Mouse (Mus musculus) midbrain, embryonic 10.5 days (tissue): ENCODE data around the gene Map3k5. TPM values are rescaled to one million over a fixed set of nuclear protein-coding genes. Genes with fewer than 3 reads are reported as not detected.

Experiments used
- DNase-seq: peaks from one replicate; pipeline ENCODE4 v3.0.0-alpha.2; 2017; ENCODE audit warnings: low spot score
- H3K27ac ChIP-seq: fragments of 300-500 bp; sonication (generic); replicated peaks from 2 replicates; pipeline ENCODE4 v1.5.1; 2016; ENCODE audit warnings: mild to moderate bottlenecking
- H3K27me3 ChIP-seq: fragments of 300-500 bp; sonication (generic); 2 replicates; pipeline ENCODE4 v1.6.1; 2016; ENCODE audit warnings: low read depth, mild to moderate bottlenecking; ENCODE audit not compliant: poor library complexity, severe bottlenecking
- H3K36me3 ChIP-seq: fragments of 300-500 bp; sonication (generic); 2 replicates; pipeline ENCODE4 v1.6.1; 2016; ENCODE audit warnings: mild to moderate bottlenecking, moderate library complexity
- H3K4me1 ChIP-seq: fragments of 300-500 bp; sonication (generic); 2 replicates; pipeline ENCODE4 v1.6.1; 2016
- H3K4me3 ChIP-seq: fragments of 300-500 bp; sonication (generic); 2 replicates; pipeline ENCODE4 v1.5.1; 2016; ENCODE audit warnings: mild to moderate bottlenecking, moderate library complexity
- H3K9me3 ChIP-seq: fragments of 300-500 bp; sonication (generic); replicated peaks from 2 replicates; pipeline ENCODE4 v1.6.1; 2016; ENCODE audit warnings: mild to moderate bottlenecking
- WGBS: fragments of 180-500 bp; shearing (Covaris S2); methylation state at CpG from one replicate; pipeline ENCODE4 v1.1.7; 2016; 5-methylcytosine and 5-hydroxymethylcytosine counted together
- polyA plus RNA-seq: library from polyadenylated mRNA; unstranded; fragments of >200 nt; fragmentation: Nextera tagmentation; extraction: Ambion mirVana; gene quantifications from 2 replicates; pipeline ENCODE4 v1.2.1, GENCODE M21; 2016

Map3k5 gene
- polyA plus RNA-seq, 1 experiment from 2014 or later: 0.32 TPM

- Histone ChIP-seq H3K36me3 (no peaks in the 10 kb centered on the region), H3K9me3 (no peaks in the 10 kb centered on the region), H3K27me3 (no peaks in the 10 kb centered on the region), H3K27ac (no peak overlapping the region), H3K4me3 (no peak overlapping the region), H3K4me1 (no peaks in the 10 kb centered on the region; the same call in 1 of the 2 replicates)
- 79% methylated on average over 15 of the region's 15 CpGs for WGBS
- no peak for DNase-seq
Observed at GRCm38 (mm10) chr10:20060320-20060970, 126.2 kb downstream of the Map3k5 start.

GRCm38 (mm10) chr10:20064556-20065207 is 130.4 kb downstream of the Map3k5 start:
- no peak for DNase-seq
- Histone ChIP-seq H3K27ac (no peak overlapping the region), H3K9me3 (no peaks in the 10 kb centered on the region), H3K4me1 (no peaks in the 10 kb centered on the region; the same call in 1 of the 2 replicates), H3K4me3 (no peak overlapping the region), H3K36me3 (no peaks in the 10 kb centered on the region), H3K27me3 (no peaks in the 10 kb centered on the region)
- 87% methylated on average over 9 of the region's 9 CpGs for WGBS

- Histone ChIP-seq H3K9me3 (no peaks in the 10 kb centered on the region), H3K27me3 (no peaks in the 10 kb centered on the region), H3K4me3 (no peak overlapping the region), H3K27ac (no peak overlapping the region), H3K36me3 (no peaks in the 10 kb centered on the region), H3K4me1 (no peaks in the 10 kb centered on the region)
- 84% methylated on average over 1 of the region's 1 CpGs for WGBS
- no peak for DNase-seq
Observed at GRCm38 (mm10) chr10:20066069-20066665, 131.9 kb downstream of the Map3k5 start.

DNA sequence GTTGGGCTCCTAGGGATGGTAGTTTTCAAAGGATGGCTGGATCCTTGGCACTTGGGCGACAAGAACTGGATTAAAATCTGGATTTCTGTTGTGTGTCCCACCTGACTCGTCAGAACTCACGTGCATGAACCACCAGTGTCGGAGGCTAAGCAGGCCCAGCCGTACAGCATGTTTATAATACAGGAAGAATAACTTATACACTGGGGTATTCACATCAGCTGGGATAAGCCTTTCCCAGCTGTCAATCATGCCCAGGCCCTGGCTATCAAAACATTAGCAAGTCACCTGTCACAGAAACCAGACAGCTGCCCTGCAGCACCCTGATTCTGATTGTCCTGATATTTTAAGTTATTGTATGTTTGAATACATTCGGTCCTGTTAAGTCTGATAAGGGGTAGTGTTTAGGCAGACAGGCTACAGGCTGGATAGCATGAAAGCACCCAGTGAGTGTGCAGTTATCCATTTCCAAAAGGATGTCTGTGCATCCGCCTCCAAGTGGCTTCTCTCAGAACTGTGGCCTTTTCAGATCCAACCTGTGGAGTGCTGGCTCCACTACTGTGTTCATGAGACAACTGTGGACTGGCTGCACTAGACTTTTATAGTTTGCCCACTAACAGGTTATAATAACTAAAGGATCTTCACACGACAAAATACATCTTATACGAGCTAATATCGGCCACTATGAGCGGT is 135.6 kb downstream of the Map3k5 start:
- no peaks in the 10 kb centered on the region for H3K36me3 ChIP-seq
- no peaks in the 10 kb centered on the region for H3K4me1 ChIP-seq
- H3K27me3 ChIP-seq: no peaks in the 10 kb centered on the region
- H3K4me3 ChIP-seq: no peak overlapping the region
- H3K9me3 ChIP-seq: no peaks in the 10 kb centered on the region
- no peak overlapping the region for H3K27ac ChIP-seq
- 92% methylated on average over 11 of the region's 11 CpGs for WGBS
- no peak for DNase-seq

GRCm38 (mm10) chr10:20070576-20071109 is 136.4 kb downstream of the Map3k5 start:
- Histone ChIP-seq H3K4me1 (no peaks in the 10 kb centered on the region), H3K4me3 (no peak overlapping the region), H3K27me3 (no peaks in the 10 kb centered on the region), H3K36me3 (no peaks in the 10 kb centered on the region), H3K27ac (no peak overlapping the region), H3K9me3 (no peaks in the 10 kb centered on the region)
- DNase-seq: no peak
- 90% methylated on average over 14 of the region's 14 CpGs for WGBS

DNA sequence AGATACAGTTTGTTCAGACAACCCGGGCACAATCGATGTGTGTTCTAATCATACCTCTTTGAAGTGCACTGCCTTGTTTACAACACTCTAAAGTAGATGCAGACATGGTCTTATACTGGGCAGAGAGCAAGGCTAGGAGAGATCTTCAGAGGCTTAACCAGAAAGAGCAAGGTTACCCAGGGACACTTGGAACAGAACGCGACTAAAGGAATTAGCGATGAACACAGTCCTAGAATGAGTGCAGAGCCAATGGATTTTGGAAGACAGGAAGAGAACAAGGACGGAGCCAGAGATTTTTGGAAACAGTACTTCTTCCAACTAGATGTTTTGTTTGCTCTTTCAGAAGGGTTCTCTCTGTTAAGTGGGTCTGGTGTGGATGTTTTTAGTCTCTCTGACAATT is 137.4 kb downstream of the Map3k5 start:
- Histone ChIP-seq H3K4me3 (no peak overlapping the region), H3K36me3 (no peaks in the 10 kb centered on the region), H3K9me3 (no peaks in the 10 kb centered on the region), H3K4me1 (no peaks in the 10 kb centered on the region), H3K27me3 (no peaks in the 10 kb centered on the region), H3K27ac (no peak overlapping the region)
- no peak for DNase-seq
- WGBS: 90% methylated on average over 6 of the region's 6 CpGs

DNA sequence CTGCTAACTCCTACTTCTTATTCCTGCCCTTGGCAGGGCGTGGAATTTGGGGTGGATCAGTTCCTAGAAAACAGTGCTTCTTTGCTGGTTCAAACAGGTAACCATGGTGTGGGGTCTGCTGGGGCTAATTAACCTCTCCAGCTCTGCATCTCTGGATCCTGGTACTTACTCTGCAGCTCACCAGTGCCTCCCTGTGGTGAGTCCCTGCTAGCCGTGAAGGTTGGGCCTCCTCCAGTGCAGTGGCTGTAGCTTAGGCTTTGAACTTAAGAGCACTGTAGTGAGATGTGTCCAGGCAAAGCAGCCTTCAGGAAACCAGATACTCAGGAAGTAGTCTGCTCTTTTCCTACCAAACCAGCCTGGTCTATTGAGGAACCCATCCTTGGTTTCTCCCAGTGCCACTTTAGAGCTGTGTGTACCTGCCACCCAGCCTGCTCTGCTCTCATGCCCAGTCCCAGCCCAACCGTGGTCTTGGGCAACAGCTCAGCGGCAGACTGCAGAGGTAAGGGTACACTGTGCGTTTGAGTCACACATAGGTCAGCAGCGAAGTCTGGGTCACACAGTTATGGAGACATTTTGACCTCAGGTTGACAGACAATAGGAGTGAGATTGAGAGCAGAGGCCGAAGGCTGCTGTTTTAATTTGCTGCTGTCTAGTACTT is 139.1 kb downstream of the Map3k5 start:
- WGBS: 69% methylated on average over 7 of the region's 7 CpGs
- Histone ChIP-seq H3K4me3 (no peak overlapping the region), H3K36me3 (no peaks in the 10 kb centered on the region), H3K9me3 (no peaks in the 10 kb centered on the region), H3K4me1 (no peaks in the 10 kb centered on the region), H3K27ac (no peak overlapping the region), H3K27me3 (no peaks in the 10 kb centered on the region)
- DNase-seq: peak; percentile 65

DNA sequence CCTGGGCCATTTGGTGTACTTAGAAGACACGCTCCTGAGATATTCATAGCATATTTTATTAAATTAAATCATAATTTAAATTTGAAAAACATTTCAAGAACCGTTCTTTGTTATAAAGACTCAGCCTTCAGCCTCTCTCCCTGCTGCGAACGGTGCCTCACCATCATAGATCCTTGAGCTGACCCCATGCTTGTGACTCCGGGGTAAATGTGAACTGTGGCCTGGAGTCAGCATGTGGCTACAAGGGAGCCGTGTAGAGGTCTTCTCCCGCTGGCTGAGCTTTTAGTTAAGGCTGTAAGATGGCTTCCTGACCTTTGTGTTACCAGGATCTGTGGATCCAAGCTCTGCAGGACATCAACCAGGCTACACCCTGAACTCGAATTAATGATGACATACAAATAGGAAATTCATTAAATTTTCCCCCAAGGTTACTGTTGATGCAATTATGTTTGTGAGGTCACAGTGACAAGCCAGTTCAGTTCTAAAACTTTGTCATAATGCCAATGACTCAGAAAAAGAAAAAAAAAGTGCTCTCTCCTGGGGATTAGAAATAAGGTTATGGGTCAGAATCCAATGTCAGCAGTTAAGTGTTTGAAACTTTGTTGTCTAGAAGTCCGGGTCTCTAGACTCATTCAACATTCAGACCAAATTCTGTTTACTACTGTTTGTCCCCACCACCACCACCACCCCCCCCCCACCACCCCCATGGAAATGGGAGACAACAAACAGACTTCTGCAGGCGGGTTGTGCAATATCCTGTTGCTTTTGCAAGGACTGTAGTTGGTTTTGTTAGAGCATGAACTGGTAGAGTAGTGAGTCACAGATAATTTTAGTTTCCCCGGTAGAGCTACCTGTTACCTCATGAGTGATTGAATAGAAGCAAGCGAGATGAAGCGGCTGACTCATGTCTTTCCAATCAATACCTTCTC is 142.5 kb downstream of the Map3k5 start:
- H3K27ac ChIP-seq: no peak overlapping the region
- WGBS: 79% methylated on average over 13 of the region's 13 CpGs
- DNase-seq: no peak

DNA sequence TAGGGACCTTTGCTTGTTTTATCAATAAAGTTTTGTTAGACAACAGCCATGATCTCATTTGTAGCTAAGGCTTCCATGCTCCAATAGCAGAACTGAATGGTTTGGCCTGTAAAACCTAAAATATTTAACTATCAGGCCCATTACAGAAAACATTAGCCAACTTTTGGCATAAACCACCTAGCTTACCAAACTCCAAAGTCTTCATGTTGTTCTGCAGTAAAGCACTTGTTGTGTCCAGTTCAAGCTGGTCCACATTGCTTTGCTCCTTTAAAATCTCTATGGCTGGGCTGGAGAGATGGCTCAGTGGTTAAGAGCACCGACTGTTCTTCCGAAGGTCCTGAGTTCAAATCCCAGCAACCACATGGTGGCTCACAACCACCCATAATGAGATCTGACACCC is 144.1 kb downstream of the Map3k5 start:
- Histone ChIP-seq H3K27me3 (no peaks in the 10 kb centered on the region), H3K4me3 (no peak overlapping the region), H3K27ac (no peak overlapping the region), H3K36me3 (no peaks in the 10 kb centered on the region), H3K4me1 (no peaks in the 10 kb centered on the region), H3K9me3 (no peaks in the 10 kb centered on the region)
- DNase-seq: no peak
- 98% methylated on average over 2 of the region's 2 CpGs for WGBS

More for the DNA sequence above, 142.5 kb downstream of the Map3k5 start:
- H3K36me3 ChIP-seq: no peaks in the 10 kb centered on the region
- H3K4me1 ChIP-seq: no peaks in the 10 kb centered on the region
- H3K9me3 ChIP-seq: no peaks in the 10 kb centered on the region
- H3K4me3 ChIP-seq: no peak overlapping the region
- no peaks in the 10 kb centered on the region for H3K27me3 ChIP-seq

GRCm38 (mm10) chr10:20087841-20088240 is 153.6 kb downstream of the Map3k5 start:
- H3K27ac ChIP-seq: no peak overlapping the region
- WGBS: 70% methylated on average over 2 of the region's 2 CpGs
- no peaks in the 10 kb centered on the region for H3K27me3 ChIP-seq
- H3K4me3 ChIP-seq: no peak overlapping the region
- no peak for DNase-seq
- H3K9me3 ChIP-seq: no peaks in the 10 kb centered on the region
- no peaks in the 10 kb centered on the region for H3K36me3 ChIP-seq
- 0 out of 2 replicates have a peak, but pooled peaks cover 3% of the 10 kb centered on the region for H3K4me1 ChIP-seq

DNA sequence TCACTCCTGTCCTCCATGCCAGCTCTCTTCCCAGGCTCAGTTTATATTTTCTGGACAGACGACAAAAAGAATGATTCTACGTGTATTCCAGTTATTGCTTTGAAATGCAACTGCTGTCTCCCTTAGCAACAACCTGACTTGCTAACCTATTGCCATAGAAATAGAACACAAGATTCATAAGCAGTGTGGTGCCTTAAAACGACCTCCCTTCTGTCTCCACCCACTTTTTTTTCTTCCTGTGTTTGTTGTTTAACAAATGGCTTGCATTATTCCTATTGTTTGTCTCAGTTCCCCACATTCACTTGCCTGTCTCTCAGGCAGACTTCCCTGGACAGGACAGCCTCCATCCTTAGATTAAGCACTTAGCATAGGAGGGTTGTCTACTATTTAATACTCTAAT is 154.8 kb downstream of the Map3k5 start:
- Histone ChIP-seq H3K9me3 (no peaks in the 10 kb centered on the region), H3K27me3 (no peaks in the 10 kb centered on the region), H3K27ac (no peak overlapping the region), H3K36me3 (no peaks in the 10 kb centered on the region), H3K4me3 (no peak overlapping the region), H3K4me1 (0 out of 2 replicates have a peak, but pooled peaks cover 3% of the 10 kb centered on the region)
- no peak for DNase-seq
- WGBS: 69% methylated on average over 3 of the region's 3 CpGs
